Mouse (Mus musculus) midbrain, embryonic 10.5 days (tissue): ENCODE data around the gene Rps5. TPM values are rescaled to one million over a fixed set of nuclear protein-coding genes. Genes with fewer than 3 reads are reported as not detected.
"Not testable (repeated sequence)": the region's sequence is repeated elsewhere in the genome, so short reads cannot be mapped to it uniquely, and the experiment has no call there.

Experiments used
- DNase-seq: peaks from one replicate; pipeline ENCODE4 v3.0.0-alpha.2; 2017; ENCODE audit warnings: low spot score
- H3K27ac ChIP-seq: fragments of 300-500 bp; sonication (generic); replicated peaks from 2 replicates; pipeline ENCODE4 v1.5.1; 2016; ENCODE audit warnings: mild to moderate bottlenecking
- H3K27me3 ChIP-seq: fragments of 300-500 bp; sonication (generic); 2 replicates; pipeline ENCODE4 v1.6.1; 2016; ENCODE audit warnings: low read depth, mild to moderate bottlenecking; ENCODE audit not compliant: poor library complexity, severe bottlenecking
- H3K36me3 ChIP-seq: fragments of 300-500 bp; sonication (generic); 2 replicates; pipeline ENCODE4 v1.6.1; 2016; ENCODE audit warnings: mild to moderate bottlenecking, moderate library complexity
- H3K4me1 ChIP-seq: fragments of 300-500 bp; sonication (generic); 2 replicates; pipeline ENCODE4 v1.6.1; 2016
- H3K4me3 ChIP-seq: fragments of 300-500 bp; sonication (generic); 2 replicates; pipeline ENCODE4 v1.5.1; 2016; ENCODE audit warnings: mild to moderate bottlenecking, moderate library complexity
- H3K9me3 ChIP-seq: fragments of 300-500 bp; sonication (generic); replicated peaks from 2 replicates; pipeline ENCODE4 v1.6.1; 2016; ENCODE audit warnings: mild to moderate bottlenecking
- WGBS: fragments of 180-500 bp; shearing (Covaris S2); methylation state at CpG from one replicate; pipeline ENCODE4 v1.1.7; 2016; 5-methylcytosine and 5-hydroxymethylcytosine counted together
- polyA plus RNA-seq: library from polyadenylated mRNA; unstranded; fragments of >200 nt; fragmentation: Nextera tagmentation; extraction: Ambion mirVana; gene quantifications from 2 replicates; pipeline ENCODE4 v1.2.1, GENCODE M21; 2016

The Rps5 gene
- 886 and 1,011 TPM in 2 replicates for polyA plus RNA-seq

DNA sequence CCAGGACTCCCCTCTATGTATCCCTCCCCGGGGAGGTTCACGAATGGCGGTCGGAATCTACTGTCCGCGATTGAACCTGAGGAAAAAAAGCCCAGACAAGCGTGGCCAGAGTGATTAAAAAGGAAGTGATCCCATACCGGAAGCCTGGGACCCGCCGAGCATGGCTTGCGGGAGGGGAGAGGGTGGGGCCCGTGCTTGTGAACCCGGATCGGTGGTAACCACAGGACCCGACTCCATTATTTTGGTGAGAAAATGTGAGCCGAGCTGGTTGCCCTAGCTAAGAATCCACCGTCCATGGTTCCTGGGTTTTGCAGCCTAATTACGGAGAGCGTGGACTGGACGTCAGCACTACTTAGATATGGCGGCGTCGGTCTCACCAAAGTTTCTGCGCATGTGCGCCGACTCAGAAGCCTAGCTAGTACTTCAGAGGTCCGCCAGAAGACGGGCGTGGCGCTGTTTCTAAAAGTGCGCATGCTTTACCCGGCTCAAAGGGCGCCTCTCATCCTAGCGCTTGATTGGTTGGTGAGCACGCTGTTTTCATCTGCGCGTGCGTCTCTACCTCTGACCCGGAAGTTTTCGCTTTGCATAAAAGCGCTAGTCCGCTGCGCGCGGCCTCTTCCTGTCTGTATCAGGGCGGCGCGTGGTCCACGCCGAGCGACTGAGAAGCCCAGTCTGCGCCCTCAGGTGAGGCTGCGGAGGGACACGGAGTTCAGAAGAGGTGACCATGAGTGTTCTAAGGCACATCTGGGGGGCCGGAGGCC, at the start of gene Rps5:
TSS of gene Rps5 (plus strand) at position 586 of the 761 bp plus-strand sequence.
- H3K4me3 ChIP-seq, result peak within 1 kb of the TSS; percentile 91
- H3K36me3 ChIP-seq, result peaks cover 40% of the 10 kb centered on the region
- DNase-seq, result peak; percentile 99
- no peaks in the 10 kb centered on the region for H3K9me3 ChIP-seq
- peaks cover 25% of the 10 kb centered on the region for H3K4me1 ChIP-seq
- H3K27ac ChIP-seq, result peak within 1 kb of the TSS; percentile 95
- under 1% methylated on average over 55 of the region's 55 CpGs for whole genome bisulfite sequencing
- peaks cover 18% of the 10 kb centered on the region for H3K27me3 ChIP-seq

DNA sequence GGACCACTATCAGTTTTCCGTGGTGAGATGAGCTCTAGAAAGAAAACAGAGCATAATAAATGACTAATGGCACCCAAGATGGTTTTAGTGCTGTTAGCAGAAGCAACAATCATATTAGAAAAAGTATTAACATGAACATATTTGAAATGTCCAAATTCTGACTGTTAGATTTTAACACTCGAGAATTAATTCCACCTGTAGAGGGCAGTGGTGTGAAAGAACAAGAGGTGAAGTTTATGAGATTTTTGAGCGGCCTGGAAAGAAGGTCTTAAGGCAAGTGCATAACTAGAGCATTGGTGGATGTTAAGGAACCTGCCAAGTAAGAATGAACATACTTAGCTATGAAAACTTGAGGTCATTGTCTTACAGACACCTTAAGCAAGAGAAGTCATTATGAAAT, 47.8 kb upstream of the Rps5 start:
- Histone ChIP-seq H3K9me3 (peaks cover 3% of the 10 kb centered on the region), H3K27me3 (no peaks in the 10 kb centered on the region), H3K4me1 (no peaks in the 10 kb centered on the region), H3K4me3 (no peak overlapping the region), H3K36me3 (no peaks in the 10 kb centered on the region), H3K27ac (no peak overlapping the region)
- 32% methylated on average over 3 of the region's 3 CpGs for WGBS
- DNase-seq, result no peak

GRCm38 (mm10) chr7:12880036-12880435, 42.1 kb upstream of the Rps5 start:
- Histone ChIP-seq H3K4me1 (peaks cover 14% of the 10 kb centered on the region), H3K36me3 (peaks cover 13% of the 10 kb centered on the region), H3K27me3 (no peaks in the 10 kb centered on the region), H3K4me3 (0 out of 2 replicates have a peak overlapping the region, but pooled peaks have one; percentile 83), H3K9me3 (no peaks in the 10 kb centered on the region), H3K27ac (no peak overlapping the region)
- DNase-seq, result no peak

- not testable (repeated sequence) for DNase-seq, H3K9me3 ChIP-seq, H3K27me3 ChIP-seq
- Histone ChIP-seq H3K27ac (peak overlapping the region; percentile 92), H3K4me3 (peak overlapping the region; percentile 83), H3K36me3 (peaks cover 17% of the 10 kb centered on the region), H3K4me1 (peaks cover 14% of the 10 kb centered on the region)
- WGBS, result 47% methylated on average over 8 of the region's 8 CpGs
Measured at GRCm38 (mm10) chr7:12880497-12880896, 41.6 kb upstream of the Rps5 start.

DNA sequence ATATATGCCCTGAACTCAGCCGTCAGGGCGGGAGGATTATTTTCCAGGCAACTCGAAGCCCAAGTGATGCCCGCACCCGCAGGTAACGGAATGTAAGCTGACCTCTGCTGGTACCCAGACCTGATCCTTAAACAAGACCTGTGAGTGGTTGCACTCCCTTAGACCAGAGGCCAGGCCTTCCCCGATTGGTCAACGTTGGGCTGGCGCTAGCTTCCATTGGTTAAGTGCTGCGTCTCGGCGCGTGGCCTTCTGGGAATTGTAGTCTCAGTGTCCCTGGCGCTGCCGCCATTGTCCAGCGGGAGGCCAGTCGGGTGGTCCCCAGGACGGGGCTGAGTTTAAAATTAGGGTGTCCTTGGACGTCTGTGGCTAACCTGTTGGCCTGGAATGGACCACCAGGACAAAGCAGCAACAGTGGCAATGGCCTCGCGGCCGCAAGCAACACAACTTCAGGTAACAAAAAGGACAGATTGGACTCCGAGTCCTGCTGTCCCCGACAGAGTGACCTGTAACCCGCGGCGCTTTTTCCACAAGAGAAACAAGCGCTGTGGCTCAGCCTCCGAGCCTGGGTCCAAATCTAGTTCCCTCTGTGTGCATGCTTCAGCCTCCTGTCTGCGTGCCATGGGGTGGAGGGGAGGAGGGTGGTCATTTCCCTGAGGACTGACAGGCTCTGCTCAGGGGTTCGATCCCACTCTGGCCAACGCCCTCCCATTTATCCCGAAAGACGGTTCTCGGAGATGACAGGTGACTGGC, 41.0 kb upstream of the Rps5 start, which contains the start of gene Zfp128:
TSS of gene Zfp128 (plus strand) at position 267 of the 750 bp plus-strand sequence.
- DNase-seq, result peak; percentile 95
- WGBS, result 2% methylated on average over 35 of the region's 35 CpGs
- Histone ChIP-seq H3K27me3 (no peaks in the 10 kb centered on the region), H3K9me3 (no peaks in the 10 kb centered on the region), H3K4me1 (peaks cover 14% of the 10 kb centered on the region), H3K36me3 (peaks cover 23% of the 10 kb centered on the region), H3K4me3 (peak within 1 kb of the TSS; percentile 83), H3K27ac (peak within 1 kb of the TSS; percentile 92)

DNA sequence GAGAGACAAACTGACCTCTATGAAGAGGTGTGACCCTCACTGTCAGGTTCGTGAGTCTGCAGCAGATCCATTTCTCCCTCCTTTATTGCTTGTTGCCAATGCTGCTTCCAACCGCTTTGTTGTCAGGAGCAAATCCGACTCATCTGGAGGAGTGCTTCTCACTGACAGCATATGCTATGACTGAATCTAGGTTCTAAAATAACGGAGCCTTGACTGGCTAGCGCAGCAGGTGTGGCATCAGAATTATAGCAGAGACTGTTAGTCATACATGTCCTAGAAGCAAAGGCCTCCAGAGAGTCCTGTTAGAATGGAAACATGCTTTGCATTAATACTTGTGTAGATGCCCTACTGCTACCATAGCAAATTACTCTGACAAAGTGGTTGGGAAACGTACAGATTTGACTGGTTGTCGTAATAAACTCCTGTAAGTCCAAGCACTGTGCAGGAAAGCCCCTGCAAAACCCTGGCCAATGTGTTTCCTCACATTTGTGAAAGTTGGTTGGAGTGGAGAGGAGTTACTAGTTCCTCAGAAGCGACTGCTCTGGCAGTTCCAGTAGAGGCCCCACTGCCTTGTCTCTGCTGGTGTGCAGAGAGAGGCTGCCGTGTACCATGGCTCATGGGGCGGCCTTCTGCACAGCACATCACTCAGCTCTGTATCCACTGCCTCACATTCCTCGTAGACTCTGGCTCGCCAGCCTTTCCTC, 35.4 kb upstream of the Rps5 start:
- no peaks in the 10 kb centered on the region for H3K9me3 ChIP-seq
- H3K4me3 ChIP-seq, result no peak overlapping the region
- no peak overlapping the region for H3K27ac ChIP-seq
- peaks cover 77% of the 10 kb centered on the region for H3K36me3 ChIP-seq
- WGBS, result 91% methylated on average over 12 of the region's 12 CpGs
- no peaks in the 10 kb centered on the region for H3K27me3 ChIP-seq
- H3K4me1 ChIP-seq, result peaks cover 9% of the 10 kb centered on the region
- no peak for DNase-seq

DNA sequence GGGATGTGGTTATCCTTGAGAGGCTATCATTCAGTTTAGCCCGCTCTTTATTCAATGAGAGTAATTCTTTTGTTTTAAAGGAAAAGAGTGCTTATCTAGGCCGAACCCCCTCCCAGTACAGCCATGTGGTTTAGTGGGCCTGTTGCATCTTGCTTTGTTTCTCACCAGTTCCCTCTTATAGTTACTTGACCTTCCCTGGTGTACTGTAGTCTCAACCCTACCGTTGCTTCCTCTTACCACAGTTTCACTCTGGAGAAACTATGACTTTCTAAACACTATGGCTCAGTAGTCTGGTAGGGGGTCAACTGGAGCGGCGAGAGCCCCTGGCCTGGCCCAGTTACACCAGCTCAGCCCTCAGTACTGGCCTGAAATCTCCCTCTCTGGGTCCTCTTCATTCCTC, 34.5 kb upstream of the Rps5 start:
- H3K4me1 ChIP-seq, result peaks cover under 1% of the 10 kb centered on the region; the same call in 1 of the 2 replicates
- H3K27ac ChIP-seq, result no peak overlapping the region
- 94% methylated on average over 5 of the region's 5 CpGs for WGBS
- no peaks in the 10 kb centered on the region for H3K9me3 ChIP-seq
- no peak for DNase-seq
- no peaks in the 10 kb centered on the region for H3K27me3 ChIP-seq
- no peak overlapping the region for H3K4me3 ChIP-seq
- peaks cover 86% of the 10 kb centered on the region for H3K36me3 ChIP-seq

GRCm38 (mm10) chr7:12890928-12891327, 31.2 kb upstream of the Rps5 start:
- Histone ChIP-seq H3K9me3 (no peaks in the 10 kb centered on the region), H3K36me3 (peaks cover 64% of the 10 kb centered on the region), H3K27me3 (no peaks in the 10 kb centered on the region), H3K4me1 (no peaks in the 10 kb centered on the region), H3K4me3 (no peak overlapping the region), H3K27ac (no peak overlapping the region)
- no peak for DNase-seq
- 92% methylated on average over 14 of the region's 14 CpGs for WGBS

DNA sequence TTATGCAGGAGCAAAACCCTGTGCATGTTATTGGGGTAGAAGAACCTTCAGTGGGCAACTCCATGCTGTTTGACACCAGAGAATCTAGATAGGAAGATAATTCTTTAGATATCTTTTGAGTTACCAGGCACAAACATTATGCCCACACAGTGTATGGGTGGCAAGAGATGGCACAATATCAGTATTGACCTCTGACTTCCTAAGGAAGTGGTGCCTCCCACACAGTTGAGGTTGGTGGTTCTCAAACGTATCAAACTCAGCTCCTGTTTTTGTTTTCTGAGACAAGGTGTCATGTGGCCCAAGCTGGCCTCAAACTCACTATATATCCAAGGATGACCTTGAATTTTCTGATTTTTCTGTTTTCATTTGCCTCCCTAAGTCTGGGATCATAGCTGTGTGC, 30.8 kb upstream of the Rps5 start:
- Histone ChIP-seq H3K4me3 (no peak overlapping the region), H3K27me3 (no peaks in the 10 kb centered on the region), H3K27ac (no peak overlapping the region), H3K4me1 (no peaks in the 10 kb centered on the region), H3K36me3 (peaks cover 60% of the 10 kb centered on the region), H3K9me3 (no peaks in the 10 kb centered on the region)
- no peak for DNase-seq
- 80% methylated on average over 1 of the region's 1 CpGs for WGBS

- Histone ChIP-seq H3K36me3 (peaks cover 19% of the 10 kb centered on the region), H3K9me3 (no peaks in the 10 kb centered on the region), H3K4me1 (peaks cover 7% of the 10 kb centered on the region), H3K27me3 (no peaks in the 10 kb centered on the region), H3K27ac (peak within 1 kb of the TSS; percentile 84), H3K4me3 (peak within 1 kb of the TSS; percentile 68)
- WGBS, result 7% methylated on average over 36 of the region's 36 CpGs
- DNase-seq, result peak; percentile 92
Measured at GRCm38 (mm10) chr7:12897655-12898410, 24.3 kb upstream of the Rps5 start, which contains the start of gene Zscan22. TSS of gene Zscan22 (plus strand) at chr7:12897815.

GRCm38 (mm10) chr7:12901517-12901916, 20.6 kb upstream of the Rps5 start:
- Histone ChIP-seq H3K4me1 (peaks cover 7% of the 10 kb centered on the region), H3K27me3 (no peaks in the 10 kb centered on the region), H3K36me3 (peaks cover 55% of the 10 kb centered on the region), H3K9me3 (no peaks in the 10 kb centered on the region), H3K4me3 (no peak overlapping the region), H3K27ac (no peak overlapping the region)
- DNase-seq, result no peak
- WGBS, result 93% methylated on average over 5 of the region's 5 CpGs

DNA sequence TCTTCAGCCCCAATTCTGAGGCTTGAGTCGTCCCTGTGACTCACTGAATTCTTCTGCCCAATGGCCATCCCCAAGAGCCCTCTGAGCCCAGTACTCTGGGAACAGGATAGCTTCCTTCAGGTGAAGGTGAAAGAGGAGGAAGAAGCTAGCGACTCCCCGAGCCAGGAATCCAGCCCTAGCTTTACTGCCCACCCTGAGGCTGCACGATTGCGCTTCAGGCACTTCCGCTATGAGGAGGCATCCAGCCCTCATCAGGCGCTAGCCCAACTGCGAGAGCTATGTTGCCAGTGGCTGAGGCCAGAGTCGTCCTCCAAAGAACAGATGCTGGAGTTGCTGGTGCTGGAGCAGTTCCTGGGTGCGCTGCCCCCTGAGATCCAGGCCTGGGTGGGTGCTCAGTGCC, 18.5 kb upstream of the Rps5 start:
- Histone ChIP-seq H3K4me1 (peaks cover 2% of the 10 kb centered on the region), H3K36me3 (peaks cover 76% of the 10 kb centered on the region), H3K27ac (no peak overlapping the region), H3K27me3 (no peaks in the 10 kb centered on the region), H3K9me3 (no peaks in the 10 kb centered on the region), H3K4me3 (no peak overlapping the region)
- DNase-seq, result no peak
- 66% methylated on average over 10 of the region's 10 CpGs for WGBS
